Mouse (Mus musculus) urinary bladder, postnatal 25 days (tissue): ENCODE data around the gene Col4a2.
"Not testable (repeated sequence)": the region's sequence is repeated elsewhere in the genome, so short reads cannot be mapped to it uniquely, and the experiment has no call there.

Experiments used
- DNase-seq: peaks from one replicate; pipeline ENCODE4 v3.0.0; 2022; ENCODE audit warnings: low spot score

Col4a2 gene

DNA sequence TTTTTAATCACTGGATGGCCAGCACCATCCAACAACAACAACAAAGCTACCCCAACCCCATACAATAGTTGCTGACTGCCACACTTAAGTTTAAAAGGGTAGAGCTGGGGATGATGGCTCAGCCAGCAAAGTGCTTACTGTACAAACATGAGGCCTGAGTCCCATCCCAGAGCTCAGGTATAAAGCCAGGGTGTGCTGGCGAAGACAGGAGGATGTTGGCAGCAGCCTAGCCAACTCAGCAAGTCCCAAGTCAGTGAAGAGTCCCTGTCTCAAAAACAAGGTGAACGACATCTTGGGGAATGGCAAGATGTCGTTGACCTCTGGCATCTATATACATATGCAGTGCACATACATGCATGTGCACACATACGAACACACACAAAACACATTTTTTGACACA is 150.0 kb downstream of the Col4a2 start:
- no peak for DNase-seq

- no peak for DNase-seq
Measured at GRCm38 (mm10) chr8:11463541-11463888, 150.9 kb downstream of the Col4a2 start.

- no peak for DNase-seq
Measured at GRCm38 (mm10) chr8:11463889-11464706, 151.5 kb downstream of the Col4a2 start.

DNA sequence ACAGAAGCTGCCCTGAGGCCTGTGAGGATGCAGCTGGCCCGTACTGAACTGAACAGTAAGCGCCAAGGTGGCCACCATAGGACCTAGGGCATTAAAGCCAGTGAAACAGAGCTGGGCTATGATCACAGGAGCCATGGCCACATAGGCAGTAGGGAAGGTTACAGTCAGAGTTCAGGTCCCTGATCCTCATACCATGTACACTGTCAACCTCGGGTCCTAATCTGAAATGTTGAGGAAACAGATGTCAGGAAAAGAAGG is 152.0 kb downstream of the Col4a2 start:
- no peak for DNase-seq

- DNase-seq = no peak
Measured at GRCm38 (mm10) chr8:11465619-11466018, 153.0 kb downstream of the Col4a2 start.

- DNase-seq = not testable (repeated sequence)
Measured at GRCm38 (mm10) chr8:11466528-11466927, 153.9 kb downstream of the Col4a2 start.

- no peak for DNase-seq
Measured at GRCm38 (mm10) chr8:11469095-11469494, 156.5 kb downstream of the Col4a2 start.

GRCm38 (mm10) chr8:11470694-11471093 is 158.1 kb downstream of the Col4a2 start:
- DNase-seq = no peak

DNA sequence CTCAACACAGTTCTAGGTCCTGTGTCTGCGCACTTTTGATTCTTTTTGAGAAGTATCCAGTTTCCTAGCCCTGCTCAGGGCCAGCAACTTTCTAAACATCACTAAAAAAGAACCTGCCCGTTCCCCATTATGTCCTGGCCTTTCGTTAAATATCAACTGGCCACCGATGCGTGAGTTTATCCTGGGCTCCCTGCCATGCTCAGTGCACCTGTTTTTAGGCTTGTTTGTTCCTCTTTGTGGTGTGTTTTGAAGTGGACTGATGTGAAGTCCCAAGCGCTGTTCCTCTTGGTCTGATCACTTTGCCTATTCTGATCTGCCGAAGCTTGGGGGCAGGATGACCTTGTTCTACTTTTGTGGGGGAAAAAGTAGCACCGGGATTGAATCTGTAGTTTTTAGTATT is 158.7 kb downstream of the Col4a2 start:
- DNase-seq = no peak

GRCm38 (mm10) chr8:11473072-11473471 is 160.5 kb downstream of the Col4a2 start:
- DNase-seq = no peak

DNA sequence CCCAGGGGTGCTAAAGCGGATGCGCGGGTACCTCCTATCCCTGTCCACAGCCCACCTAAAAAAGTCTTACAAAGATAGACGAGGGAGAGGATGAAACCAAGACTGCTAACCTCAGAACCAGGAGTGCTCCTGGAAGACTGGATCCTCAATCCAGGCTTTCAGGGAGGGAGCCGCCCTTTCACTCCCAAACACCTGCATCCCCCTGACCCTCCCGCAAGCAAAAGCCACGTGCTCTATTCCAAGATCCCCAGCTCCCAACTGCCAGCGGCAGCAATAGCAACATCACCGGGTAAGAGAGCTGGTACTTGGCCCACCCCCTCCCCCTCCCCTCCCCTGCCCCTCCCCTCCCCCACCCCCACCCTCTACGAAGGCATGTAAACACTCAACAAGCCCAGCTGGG is 162.8 kb downstream of the Col4a2 start:
- no peak for DNase-seq

- no peak for DNase-seq
Measured at GRCm38 (mm10) chr8:11475876-11476275, 163.3 kb downstream of the Col4a2 start.

- DNase-seq = peak; percentile 51
Measured at GRCm38 (mm10) chr8:11476338-11477177, 164.0 kb downstream of the Col4a2 start.

DNA sequence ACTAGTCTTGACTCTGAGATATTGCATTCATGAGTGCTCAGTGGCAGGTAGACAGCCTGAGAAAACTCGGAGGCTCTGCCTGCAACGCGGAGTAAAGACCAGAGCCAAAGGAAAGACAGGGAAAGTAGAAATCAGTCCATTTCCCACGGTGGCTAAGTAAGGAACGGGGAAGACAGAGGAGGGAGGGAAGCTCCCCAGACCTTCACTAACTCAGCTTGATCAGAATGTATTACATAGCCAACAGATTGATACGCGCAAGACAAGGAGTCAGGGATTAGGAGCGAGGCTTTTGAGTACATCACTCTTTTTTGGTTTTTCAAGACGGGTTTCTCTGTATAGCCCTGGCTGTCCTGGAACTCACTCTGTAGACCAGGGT is 164.6 kb downstream of the Col4a2 start:
- no peak for DNase-seq

- peak; percentile 79 for DNase-seq
Measured at GRCm38 (mm10) chr8:11477811-11478761, 165.5 kb downstream of the Col4a2 start, which contains the start of gene Rab20. Gene Rab20 (minus strand): TSS chr8:11478710.

DNA sequence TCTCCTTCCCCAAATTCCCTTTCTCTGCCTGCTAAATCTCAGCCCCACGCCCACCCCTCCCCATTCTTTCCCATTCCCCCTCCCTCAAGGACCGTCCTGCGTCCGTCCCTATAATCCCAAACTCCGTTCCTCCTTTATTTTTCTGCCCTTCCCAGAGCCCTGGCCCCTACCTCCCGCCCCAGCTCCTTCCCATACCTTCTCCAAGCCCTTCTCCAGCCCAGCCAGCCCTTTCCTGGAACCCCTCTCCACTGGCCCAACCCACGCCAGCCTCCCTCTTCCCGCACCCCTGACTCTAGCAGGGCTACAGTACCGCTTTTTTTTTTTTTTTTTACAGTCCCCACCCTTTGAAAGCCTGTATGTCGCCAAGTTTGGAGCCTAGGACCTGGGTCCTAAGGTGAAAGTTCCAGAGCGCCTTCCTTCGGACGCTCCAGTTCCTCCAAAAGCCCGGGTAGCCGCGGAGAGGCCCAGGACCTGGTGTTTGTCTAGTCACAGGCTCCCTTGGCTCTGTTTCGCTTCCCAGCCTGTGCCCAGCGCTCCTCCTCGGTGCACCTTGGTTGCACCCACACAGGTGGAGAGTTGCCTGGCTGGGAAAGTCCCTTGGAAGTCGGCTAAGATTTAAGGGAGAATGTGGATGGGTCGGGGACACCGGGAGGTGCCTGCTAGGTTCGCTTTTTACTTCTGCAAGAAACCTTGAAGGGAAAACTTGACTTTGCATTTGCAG is 166.4 kb downstream of the Col4a2 start:
- no peak for DNase-seq

DNA sequence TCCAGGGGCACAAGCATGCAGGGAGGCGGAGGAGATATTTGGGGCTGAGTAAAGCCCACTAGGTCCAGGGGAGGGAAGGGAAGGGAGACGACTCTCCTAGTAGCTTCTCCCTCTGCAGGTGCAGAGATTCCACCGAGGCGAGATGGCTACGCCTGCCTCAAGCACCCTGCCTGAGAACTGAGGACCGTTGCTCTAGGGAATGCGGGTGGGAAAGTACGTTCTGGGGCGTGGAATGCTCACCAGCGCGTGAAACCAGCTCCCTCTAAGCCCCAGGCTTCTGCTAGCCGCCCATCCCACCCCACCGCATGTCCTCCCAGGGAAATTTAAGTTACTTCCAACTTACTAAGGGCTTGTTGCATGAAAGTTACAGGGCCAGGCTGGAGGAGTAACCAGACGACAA is 167.0 kb downstream of the Col4a2 start:
- DNase-seq = no peak

DNA sequence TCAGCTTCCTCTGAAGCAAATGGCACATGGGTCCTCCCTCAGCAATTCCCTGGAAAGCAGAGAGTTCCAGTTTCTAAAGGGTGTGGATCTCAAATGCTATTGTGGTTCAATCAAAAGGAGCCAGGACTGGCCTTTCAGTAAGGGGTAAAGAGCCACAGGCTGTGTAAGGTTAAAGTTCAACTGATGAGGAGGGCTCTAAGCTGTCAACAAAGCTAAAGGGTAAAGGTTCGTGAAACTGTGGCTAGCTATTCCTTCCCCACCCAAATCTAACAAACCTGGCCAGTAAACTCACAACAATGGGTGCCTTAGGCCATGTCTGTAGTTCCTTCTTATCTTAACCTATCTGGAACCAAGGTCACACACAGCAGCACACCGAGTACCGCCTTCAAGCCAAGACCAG is 169.3 kb downstream of the Col4a2 start:
- DNase-seq = no peak

DNA sequence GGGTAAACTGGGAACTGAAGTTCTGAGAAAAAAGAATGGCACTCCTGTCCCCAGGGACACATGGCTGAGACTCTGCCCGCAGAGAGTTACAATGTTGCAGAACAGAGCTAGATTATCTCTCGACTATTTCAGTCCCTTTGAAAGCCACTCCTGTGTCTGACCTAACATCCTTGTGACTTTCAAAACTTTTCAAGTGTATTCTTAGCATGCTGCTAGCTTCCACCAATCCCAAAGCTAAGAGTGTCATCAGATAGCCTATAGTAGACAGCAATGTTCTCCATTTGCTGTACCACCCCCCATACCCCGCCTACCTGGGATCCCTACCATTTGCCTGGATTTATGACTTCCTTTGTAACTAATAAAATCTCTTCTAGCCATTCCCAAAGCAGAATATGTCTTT is 169.9 kb downstream of the Col4a2 start:
- DNase-seq = no peak

- peak; percentile 81 for DNase-seq
Measured at GRCm38 (mm10) chr8:11486142-11486541, 173.5 kb downstream of the Col4a2 start.

GRCm38 (mm10) chr8:11487229-11487628 is 174.6 kb downstream of the Col4a2 start:
- DNase-seq = no peak

GRCm38 (mm10) chr8:11492340-11492739 is 179.7 kb downstream of the Col4a2 start:
- DNase-seq = not testable (repeated sequence)
